Mouse (Mus musculus) liver, adult 2 months (tissue): Measurements from ENCODE around the gene Snx27. TPM values are rescaled to one million over a fixed set of nuclear protein-coding genes. Genes with fewer than 3 reads are reported as not detected.

ENCODE experiments used
- DNase-seq: peaks from one replicate; pipeline ENCODE4 v3.0.0-alpha.2; 2011; ENCODE audit warnings: low read depth, low spot score; ENCODE audit errors: extremely low read depth
- H3K27ac ChIP-seq: fragments of 200-500 bp; replicated peaks from 2 replicates; pipeline ENCODE4 v1.5.1; 2012; ENCODE audit warnings: low read depth, mild to moderate bottlenecking, control low read depth, inconsistent platforms, low read length; ENCODE audit not compliant: insufficient read depth
- H3K27me3 ChIP-seq: fragments of 200-500 bp; 2 replicates; pipeline ENCODE4 v1.6.1; 2012; ENCODE audit warnings: mild to moderate bottlenecking, moderate library complexity, low read length, inconsistent platforms; ENCODE audit not compliant: control insufficient read depth, insufficient read depth
- H3K36me3 ChIP-seq: fragments of 200-500 bp; 2 replicates; pipeline ENCODE4 v1.6.1; 2012; ENCODE audit warnings: low read length, inconsistent platforms; ENCODE audit not compliant: control insufficient read depth, insufficient read depth
- H3K4me1 ChIP-seq: fragments of 200-500 bp; 2 replicates; pipeline ENCODE4 v1.6.1; 2011; ENCODE audit warnings: low read length; ENCODE audit not compliant: control insufficient read depth, insufficient read depth
- H3K4me3 ChIP-seq: fragments of 200-500 bp; 2 replicates; pipeline ENCODE4 v1.5.1; 2011; ENCODE audit warnings: low read depth, mild to moderate bottlenecking, control low read depth, low read length, moderate library complexity; ENCODE audit not compliant: insufficient read depth
- H3K79me2 ChIP-seq: fragments of 200-500 bp; 2 replicates; pipeline ENCODE4 v1.6.1; 2012; ENCODE audit warnings: inconsistent platforms, mild to moderate bottlenecking, low read length, moderate library complexity; ENCODE audit not compliant: control insufficient read depth, insufficient read depth
- H3K9ac ChIP-seq: fragments of 200-500 bp; 2 replicates; pipeline ENCODE4 v1.6.1; 2012; ENCODE audit warnings: low read depth, mild to moderate bottlenecking, control low read depth, inconsistent platforms, low read length
- CTCF ChIP-seq: fragments of 200-500 bp; IDR thresholded peaks from 2 replicates; pipeline ENCODE4 v1.5.1; 2011; ENCODE audit warnings: low read depth, low read length, control low read depth
- POLR2A ChIP-seq: fragments of 200-500 bp; IDR thresholded peaks from 2 replicates; pipeline ENCODE4 v1.6.1; 2011; ENCODE audit warnings: low read length, control low read depth; ENCODE audit not compliant: insufficient read depth; ENCODE audit errors: extremely low read depth
- WGBS: fragments of 180-500 bp; shearing (Covaris S2); methylation state at CpG from one replicate; pipeline ENCODE4 v1.1.7; 2018; 5-methylcytosine and 5-hydroxymethylcytosine counted together
- polyA plus RNA-seq: library from polyadenylated mRNA; depleted of rRNA; stranded (reverse); fragments of >200 nt; gene quantifications from 2 replicates; pipeline ENCODE4 v1.2.3, GENCODE M21; 2012
- total RNA-seq: library from RNA; depleted of rRNA; stranded (reverse); fragments of >200 nt; gene quantifications from 2 replicates; pipeline ENCODE4 v1.2.3, GENCODE M21; 2014

Gene Snx27
- total and polyA plus RNA-seq, 2 experiments, result 4.7 to 9.6 TPM

DNA sequence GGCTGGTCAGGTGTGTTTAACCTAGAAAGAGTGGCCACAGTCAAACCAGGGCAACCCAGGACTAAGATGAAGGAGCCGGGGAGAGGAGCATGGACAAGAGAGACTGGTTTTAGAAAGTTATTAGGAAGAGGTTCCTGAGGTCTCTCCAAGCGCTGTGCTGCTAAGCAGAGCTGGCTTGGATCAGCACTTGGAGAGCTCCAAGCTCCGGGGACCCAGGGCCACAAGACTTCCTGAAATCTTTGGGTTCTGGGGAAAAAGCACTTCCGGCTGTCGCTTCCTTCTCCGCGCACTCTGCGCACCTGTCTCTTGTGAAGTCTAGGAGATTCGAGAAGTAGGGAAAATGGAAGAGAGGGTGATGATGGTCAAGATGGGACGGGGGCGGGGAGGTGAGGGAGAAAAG is 103.0 kb downstream of the Snx27 start:
- Histone ChIP-seq H3K36me3 (no peaks in the 10 kb centered on the region), H3K27ac (no peak overlapping the region), H3K27me3 (peaks cover 7% of the 10 kb centered on the region; the same call in 1 of the 2 replicates), H3K4me1 (no peaks in the 10 kb centered on the region), H3K4me3 (no peak overlapping the region), H3K9ac (no peak overlapping the region), H3K79me2 (no peaks in the 10 kb centered on the region)
- no peak for DNase-seq
- 6% methylated on average over 11 of the region's 11 CpGs for WGBS
- TF ChIP-seq CTCF (no peak), POLR2A (no peak)

DNA sequence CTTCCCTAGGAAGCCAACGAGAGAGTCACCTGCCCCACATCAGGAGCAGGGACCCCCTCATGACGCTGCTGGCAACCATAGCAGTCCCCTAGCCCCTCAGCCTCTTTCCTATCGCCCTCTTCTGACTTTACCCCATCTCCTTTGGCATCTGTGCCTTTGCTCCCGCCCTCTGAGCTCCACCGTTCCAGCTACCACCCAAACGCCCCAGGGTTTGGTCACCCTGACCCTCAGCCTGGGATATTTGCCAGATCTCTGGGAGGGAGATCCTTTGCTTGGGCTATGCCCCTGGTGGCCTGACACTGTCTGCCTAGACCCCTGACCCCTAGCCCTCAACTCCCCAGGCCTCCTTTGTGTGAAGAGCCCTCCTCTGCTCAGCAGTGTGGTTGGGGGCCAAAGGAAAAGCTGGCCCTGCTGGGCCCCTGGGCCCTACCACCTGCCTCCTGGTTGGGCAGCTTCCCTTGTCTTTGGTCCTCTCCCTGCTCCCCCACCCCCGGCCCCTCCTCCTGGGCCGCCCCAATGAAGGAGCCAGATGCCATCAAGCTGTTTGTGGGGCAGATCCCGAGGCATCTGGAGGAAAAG is 103.8 kb downstream of the Snx27 start:
- peaks cover 7% of the 10 kb centered on the region; the same call in 1 of the 2 replicates for H3K27me3 ChIP-seq
- no peaks in the 10 kb centered on the region for H3K36me3 ChIP-seq
- H3K27ac ChIP-seq, result no peak overlapping the region
- TF ChIP-seq CTCF, result no peak
- TF ChIP-seq POLR2A, result no peak
- H3K4me1 ChIP-seq, result no peaks in the 10 kb centered on the region
- WGBS, result 19% methylated on average over 9 of the region's 9 CpGs
- H3K9ac ChIP-seq, result no peak overlapping the region
- no peak overlapping the region for H3K4me3 ChIP-seq
- no peak for DNase-seq
- H3K79me2 ChIP-seq, result no peaks in the 10 kb centered on the region

DNA sequence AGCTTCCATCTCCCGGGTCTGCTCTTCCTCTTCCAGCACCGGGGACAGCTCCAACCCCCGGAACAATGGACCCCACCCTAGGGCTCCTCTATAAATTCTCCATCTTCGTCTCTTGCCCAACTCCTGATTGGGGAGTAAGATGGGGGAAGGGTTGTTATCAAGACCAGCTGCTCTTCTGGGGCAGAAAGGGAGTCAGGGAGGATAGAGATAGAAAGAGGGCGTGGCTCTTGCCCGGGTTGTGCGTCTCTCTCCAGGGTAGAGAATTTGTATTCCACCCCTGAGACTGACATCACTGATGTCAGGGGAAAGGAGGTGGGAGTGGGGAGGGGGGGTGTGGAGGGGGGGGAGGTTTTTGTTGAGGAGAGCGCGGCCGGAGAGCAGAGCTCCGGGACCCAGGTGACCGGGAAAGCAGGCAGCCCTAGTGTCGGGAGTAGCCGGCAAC is 104.5 kb downstream of the Snx27 start, which contains the start of gene Celf3:
Gene Celf3 (plus strand): TSS at position 315 of the 442 bp plus-strand sequence.
- WGBS, result 5% methylated on average over 12 of the region's 14 CpGs
- Histone ChIP-seq H3K4me3 (no peak within 1 kb of the TSS), H3K9ac (no peak within 1 kb of the TSS), H3K4me1 (no peaks in the 10 kb centered on the region), H3K27ac (no peak within 1 kb of the TSS), H3K36me3 (no peaks in the 10 kb centered on the region), H3K79me2 (no peaks in the 10 kb centered on the region), H3K27me3 (peaks cover 7% of the 10 kb centered on the region; the same call in 1 of the 2 replicates)
- TF ChIP-seq POLR2A (no peak), CTCF (no peak)
- DNase-seq, result no peak

DNA sequence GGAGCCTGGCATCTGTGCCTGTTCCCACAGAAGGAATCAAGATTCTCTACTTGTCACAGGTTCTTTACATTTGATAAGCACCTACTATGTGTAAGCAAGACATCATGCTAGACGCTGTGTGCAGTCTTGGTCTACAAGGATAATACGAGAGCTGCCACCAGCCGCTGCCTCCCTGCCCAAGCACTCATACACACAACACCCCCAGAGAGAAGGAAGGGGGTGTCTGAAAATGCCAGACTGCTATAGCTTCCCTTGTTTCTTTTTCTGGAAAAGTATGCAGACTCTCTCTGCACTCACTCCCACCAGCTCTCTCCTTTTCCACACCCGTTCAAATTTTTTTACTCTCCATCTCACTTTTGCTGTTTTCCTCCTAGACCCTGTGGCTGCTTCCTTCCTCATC is 105.1 kb downstream of the Snx27 start:
- WGBS, result 66% methylated on average over 4 of the region's 4 CpGs
- TF ChIP-seq CTCF, result no peak
- peaks cover 7% of the 10 kb centered on the region; the same call in 1 of the 2 replicates for H3K27me3 ChIP-seq
- no peaks in the 10 kb centered on the region for H3K79me2 ChIP-seq
- H3K4me1 ChIP-seq, result no peaks in the 10 kb centered on the region
- no peak overlapping the region for H3K9ac ChIP-seq
- H3K27ac ChIP-seq, result no peak overlapping the region
- no peak overlapping the region for H3K4me3 ChIP-seq
- H3K36me3 ChIP-seq, result no peaks in the 10 kb centered on the region
- DNase-seq, result no peak

DNA sequence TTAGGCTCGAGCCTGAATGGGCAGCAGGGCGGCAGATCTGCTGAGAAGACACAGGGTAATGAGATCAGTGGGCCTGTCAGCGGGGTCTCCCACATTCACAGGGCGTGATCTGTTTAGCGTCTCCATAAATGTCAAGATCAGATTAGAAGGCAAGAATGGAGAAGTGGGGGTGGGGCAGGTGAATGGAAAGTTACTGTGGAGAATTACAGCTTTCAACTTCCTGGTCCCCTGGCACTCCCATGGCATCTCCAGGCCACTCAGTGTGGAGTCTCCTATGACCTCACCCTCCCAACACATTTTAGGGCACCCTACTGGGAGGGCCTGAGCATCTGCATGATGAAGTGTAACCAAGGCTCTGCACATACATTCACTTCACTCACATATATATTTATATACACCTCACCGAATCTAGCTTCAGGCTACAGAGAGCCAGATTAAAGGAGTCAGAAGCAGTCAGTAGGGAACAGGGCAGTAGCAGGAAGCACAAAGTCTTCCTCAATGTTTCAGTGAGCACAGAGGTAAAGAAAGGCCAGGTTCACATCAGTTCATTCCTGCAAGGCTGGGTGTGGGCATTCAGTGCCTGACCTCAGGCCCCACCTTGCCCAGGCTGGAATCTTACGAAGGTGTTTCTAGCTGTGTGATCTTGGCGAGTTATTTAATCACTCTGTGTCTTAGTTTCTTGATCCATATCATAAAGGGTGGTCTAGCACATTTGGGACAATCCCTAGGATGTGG is 106.0 kb downstream of the Snx27 start:
- Histone ChIP-seq H3K4me1 (no peaks in the 10 kb centered on the region), H3K36me3 (no peaks in the 10 kb centered on the region), H3K27ac (no peak overlapping the region), H3K9ac (no peak overlapping the region), H3K27me3 (peaks cover 7% of the 10 kb centered on the region; the same call in 1 of the 2 replicates), H3K79me2 (no peaks in the 10 kb centered on the region), H3K4me3 (no peak overlapping the region)
- no peak for DNase-seq
- 79% methylated on average over 8 of the region's 8 CpGs for WGBS
- TF ChIP-seq CTCF (no peak), POLR2A (no peak)

DNA sequence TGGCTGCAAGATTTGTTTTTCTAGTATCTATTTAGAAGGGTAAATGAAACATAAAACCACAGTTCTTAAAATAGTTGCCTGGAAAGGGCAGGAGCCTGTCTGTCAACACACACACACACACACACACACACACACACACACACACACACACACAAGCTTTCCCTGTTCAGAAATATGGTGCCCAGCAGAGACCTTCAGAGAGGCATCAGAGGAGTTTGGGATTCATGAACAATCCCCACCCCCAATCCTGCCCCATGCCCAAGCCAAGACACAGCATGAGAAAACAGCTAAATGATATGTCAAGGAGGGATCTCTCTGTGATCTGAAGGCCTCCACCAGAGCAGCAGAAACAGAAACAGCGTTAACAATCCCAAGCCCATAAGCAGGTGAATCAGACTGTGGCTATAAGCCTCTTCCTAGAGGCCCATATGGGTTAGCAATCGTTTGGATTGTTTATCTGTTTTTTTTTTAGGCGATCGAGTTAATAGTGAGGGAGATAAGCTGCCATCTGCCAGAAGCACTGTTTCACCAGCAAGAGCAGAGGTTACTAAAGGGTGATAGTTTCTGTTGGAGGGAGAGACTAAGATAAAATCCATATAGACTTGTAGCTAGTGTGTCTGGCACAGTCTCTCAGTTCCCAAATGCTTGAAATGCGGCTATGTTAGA is 108.8 kb downstream of the Snx27 start:
- H3K79me2 ChIP-seq, result no peaks in the 10 kb centered on the region
- H3K36me3 ChIP-seq, result no peaks in the 10 kb centered on the region
- H3K4me3 ChIP-seq, result no peak overlapping the region
- no peak overlapping the region for H3K9ac ChIP-seq
- WGBS, result 52% methylated on average over 5 of the region's 5 CpGs
- no peaks in the 10 kb centered on the region for H3K4me1 ChIP-seq
- DNase-seq, result no peak
- TF ChIP-seq POLR2A, result no peak
- TF ChIP-seq CTCF, result no peak
- H3K27ac ChIP-seq, result no peak overlapping the region
- peaks cover 3% of the 10 kb centered on the region; the same call in 1 of the 2 replicates for H3K27me3 ChIP-seq
